Mouse (Mus musculus): ENCODE results near the gene Prdx5.

Prdx5 gene

GRCm38 (mm10) chr19:6909507-6910289 lies at the start of gene Prdx5, which contains the start of gene Trmt112:
Gene Prdx5, minus strand, starts transcription at chr19:6910106.
Gene Trmt112, plus strand, starts transcription at chr19:6909698.
- in situ Hi-C loops (cut with MboI), result no loop called here

GRCm38 (mm10) chr19:6956461-6956860 lies 46.6 kb upstream of the Prdx5 start:
- in situ Hi-C loops (cut with MboI), result no loop called here

- in situ Hi-C loops (cut with MboI), result no loop called here
Measured at GRCm38 (mm10) chr19:6955424-6955823, 45.5 kb upstream of the Prdx5 start.

- in situ Hi-C loops (cut with MboI), result no loop called here
Measured at GRCm38 (mm10) chr19:6954046-6954445, 44.1 kb upstream of the Prdx5 start.

GRCm38 (mm10) chr19:6952712-6953037 lies 42.8 kb upstream of the Prdx5 start:
- in situ Hi-C loops (cut with MboI), result no loop called here

GRCm38 (mm10) chr19:6951994-6952711 lies 42.2 kb upstream of the Prdx5 start:
- in situ Hi-C loops (cut with MboI), result no loop called here

- in situ Hi-C loops (cut with MboI), result no loop called here
Measured at GRCm38 (mm10) chr19:6951381-6951968, 41.6 kb upstream of the Prdx5 start.

- in situ Hi-C loops (cut with MboI), result no loop called here
Measured at GRCm38 (mm10) chr19:6950613-6951153, 40.8 kb upstream of the Prdx5 start.

- in situ Hi-C loops (cut with MboI), result no loop called here
Measured at GRCm38 (mm10) chr19:6949951-6950350, 40.0 kb upstream of the Prdx5 start.

- in situ Hi-C loops (cut with MboI), result no loop called here
Measured at GRCm38 (mm10) chr19:6949532-6949931, 39.6 kb upstream of the Prdx5 start.

- in situ Hi-C loops (cut with MboI), result no loop called here
Measured at GRCm38 (mm10) chr19:6948186-6948585, 38.3 kb upstream of the Prdx5 start.

- in situ Hi-C loops (cut with MboI), result no loop called here
Measured at GRCm38 (mm10) chr19:6947742-6948141, 37.8 kb upstream of the Prdx5 start.

- in situ Hi-C loops (cut with MboI), result no loop called here
Measured at GRCm38 (mm10) chr19:6943709-6944108, 33.8 kb upstream of the Prdx5 start.

- in situ Hi-C loops (cut with MboI), result no loop called here
Measured at GRCm38 (mm10) chr19:6942764-6943163, 32.9 kb upstream of the Prdx5 start.

- in situ Hi-C loops (cut with MboI), result no loop called here
Measured at GRCm38 (mm10) chr19:6942249-6942691, 32.4 kb upstream of the Prdx5 start, which contains the start of gene Gpr137. Gene Gpr137, minus strand, starts transcription at chr19:6942480.

- in situ Hi-C loops (cut with MboI), result no loop called here
Measured at GRCm38 (mm10) chr19:6941372-6942248, 31.7 kb upstream of the Prdx5 start, which contains the start of gene Bad. Gene Bad, plus strand, starts transcription at chr19:6941861.

GRCm38 (mm10) chr19:6940396-6941351 lies 30.8 kb upstream of the Prdx5 start:
- in situ Hi-C loops (cut with MboI), result no loop called here

- in situ Hi-C loops (cut with MboI), result no loop called here
Measured at GRCm38 (mm10) chr19:6939106-6940002, 29.4 kb upstream of the Prdx5 start.
